Mouse (Mus musculus): Measurements from ENCODE around the gene Alk. TPM values are rescaled to one million over a fixed set of nuclear protein-coding genes. Genes with fewer than 3 reads are reported as not detected.

Gene Alk
- polyA plus RNA-seq, 1 experiment from 2014 or later, result 0.56 TPM

- Histone ChIP-seq H3K36me3 (ENCODE audit: control insufficient read depth, insufficient read depth, low read length) (no peaks in the 10 kb centered on the region), H3K4me2 (ENCODE audit: low read depth, low read length) (no peak overlapping the region), H3K27ac (replicated peaks; ENCODE audit: low read depth, low read length) (no peak overlapping the region), H3K9ac (ENCODE audit: low read depth, low read length) (no peak overlapping the region), H3K9me3 (ENCODE audit: control insufficient read depth, low read length) (no peaks in the 10 kb centered on the region), H3K4me3 (ENCODE audit: low read depth, low read length) (no peak overlapping the region), H3K27me3 (replicated peaks; ENCODE audit: control insufficient read depth, insufficient read depth, low read length) (no peaks in the 10 kb centered on the region), H3K4me1 (ENCODE audit: control insufficient read depth, insufficient read depth, low read length) (no peaks in the 10 kb centered on the region)
- DNase-seq (ENCODE audit: low spot score) (no peak), ATAC-seq (ENCODE audit: low read depth) (no peak)
- 79% methylated on average over 1 of the region's 1 CpGs for WGBS
Measured at GRCm38 (mm10) chr17:72560771-72561170, 43.7 kb downstream of the Alk start.

GRCm38 (mm10) chr17:72557029-72557735 is 47.2 kb downstream of the Alk start:
- H3K36me3 ChIP-seq (ENCODE audit: control insufficient read depth, insufficient read depth, low read length), result no peaks in the 10 kb centered on the region
- H3K4me2 ChIP-seq (ENCODE audit: low read depth, low read length), result no peak overlapping the region
- 84% methylated on average over 6 of the region's 6 CpGs for WGBS
- DNase-seq (ENCODE audit: low spot score) (no peak), ATAC-seq (ENCODE audit: low read depth) (no peak)
- H3K27ac ChIP-seq (replicated peaks; ENCODE audit: low read depth, low read length), result no peak overlapping the region
- H3K9me3 ChIP-seq (ENCODE audit: control insufficient read depth, low read length), result no peaks in the 10 kb centered on the region
- no peak overlapping the region for H3K4me3 ChIP-seq (ENCODE audit: low read depth, low read length)
- no peaks in the 10 kb centered on the region for H3K4me1 ChIP-seq (ENCODE audit: control insufficient read depth, insufficient read depth, low read length)
- no peak overlapping the region for H3K9ac ChIP-seq (ENCODE audit: low read depth, low read length)
- no peaks in the 10 kb centered on the region for H3K27me3 ChIP-seq (replicated peaks; ENCODE audit: control insufficient read depth, insufficient read depth, low read length)

GRCm38 (mm10) chr17:72546274-72546673 is 58.2 kb downstream of the Alk start:
- Histone ChIP-seq H3K36me3 (ENCODE audit: control insufficient read depth, insufficient read depth, low read length) (no peaks in the 10 kb centered on the region), H3K27ac (replicated peaks; ENCODE audit: low read depth, low read length) (no peak overlapping the region), H3K4me2 (ENCODE audit: low read depth, low read length) (no peak overlapping the region), H3K9ac (ENCODE audit: low read depth, low read length) (no peak overlapping the region), H3K4me1 (ENCODE audit: control insufficient read depth, insufficient read depth, low read length) (no peaks in the 10 kb centered on the region), H3K4me3 (ENCODE audit: low read depth, low read length) (no peak overlapping the region), H3K27me3 (replicated peaks; ENCODE audit: control insufficient read depth, insufficient read depth, low read length) (no peaks in the 10 kb centered on the region), H3K9me3 (ENCODE audit: control insufficient read depth, low read length) (0 out of 2 replicates have a peak, but pooled peaks cover 3% of the 10 kb centered on the region)
- ATAC-seq (ENCODE audit: low read depth) (no peak), DNase-seq (ENCODE audit: low spot score) (no peak)
- 80% methylated on average over 4 of the region's 4 CpGs for WGBS

- H3K9ac ChIP-seq (ENCODE audit: low read depth, low read length), result no peak overlapping the region
Measured at GRCm38 (mm10) chr17:72535304-72535703, 69.1 kb downstream of the Alk start.

GRCm38 (mm10) chr17:72532266-72532665 is 72.2 kb downstream of the Alk start:
- no peak overlapping the region for H3K4me3 ChIP-seq (ENCODE audit: low read depth, low read length)

More at GRCm38 (mm10) chr17:72535304-72535703, 69.1 kb downstream of the Alk start:
- DNase-seq (ENCODE audit: low spot score) (no peak), ATAC-seq (ENCODE audit: low read depth) (no peak)
- 87% methylated on average over 6 of the region's 6 CpGs for WGBS
- Histone ChIP-seq H3K4me2 (ENCODE audit: low read depth, low read length) (no peak overlapping the region), H3K9me3 (ENCODE audit: control insufficient read depth, low read length) (no peaks in the 10 kb centered on the region), H3K27me3 (replicated peaks; ENCODE audit: control insufficient read depth, insufficient read depth, low read length) (no peaks in the 10 kb centered on the region), H3K27ac (replicated peaks; ENCODE audit: low read depth, low read length) (no peak overlapping the region), H3K4me3 (ENCODE audit: low read depth, low read length) (no peak overlapping the region), H3K4me1 (ENCODE audit: control insufficient read depth, insufficient read depth, low read length) (no peaks in the 10 kb centered on the region), H3K36me3 (ENCODE audit: control insufficient read depth, insufficient read depth, low read length) (no peaks in the 10 kb centered on the region)

GRCm38 (mm10) chr17:72528481-72528880 is 75.9 kb downstream of the Alk start:
- no peak overlapping the region for H3K27ac ChIP-seq (replicated peaks; ENCODE audit: low read depth, low read length)
- no peaks in the 10 kb centered on the region for H3K27me3 ChIP-seq (replicated peaks; ENCODE audit: control insufficient read depth, insufficient read depth, low read length)
- H3K4me3 ChIP-seq (ENCODE audit: low read depth, low read length), result no peak overlapping the region
- no peaks in the 10 kb centered on the region for H3K9me3 ChIP-seq (ENCODE audit: control insufficient read depth, low read length)
- no peaks in the 10 kb centered on the region for H3K36me3 ChIP-seq (ENCODE audit: control insufficient read depth, insufficient read depth, low read length)
- H3K4me2 ChIP-seq (ENCODE audit: low read depth, low read length), result no peak overlapping the region
- H3K4me1 ChIP-seq (ENCODE audit: control insufficient read depth, insufficient read depth, low read length), result no peaks in the 10 kb centered on the region
- DNase-seq (ENCODE audit: low spot score) (no peak), ATAC-seq (ENCODE audit: low read depth) (no peak)
- 94% methylated on average over 8 of the region's 8 CpGs for WGBS
- H3K9ac ChIP-seq (ENCODE audit: low read depth, low read length), result no peak overlapping the region

More at GRCm38 (mm10) chr17:72532266-72532665, 72.2 kb downstream of the Alk start:
- H3K9ac ChIP-seq (ENCODE audit: low read depth, low read length), result no peak overlapping the region
- no peaks in the 10 kb centered on the region for H3K36me3 ChIP-seq (ENCODE audit: control insufficient read depth, insufficient read depth, low read length)
- H3K4me1 ChIP-seq (ENCODE audit: control insufficient read depth, insufficient read depth, low read length), result no peaks in the 10 kb centered on the region
- ATAC-seq (ENCODE audit: low read depth) (no peak), DNase-seq (ENCODE audit: low spot score) (no peak)
- H3K4me2 ChIP-seq (ENCODE audit: low read depth, low read length), result no peak overlapping the region
- no peaks in the 10 kb centered on the region for H3K27me3 ChIP-seq (replicated peaks; ENCODE audit: control insufficient read depth, insufficient read depth, low read length)
- H3K27ac ChIP-seq (replicated peaks; ENCODE audit: low read depth, low read length), result no peak overlapping the region
- WGBS, result 71% methylated on average over 6 of the region's 6 CpGs
- no peaks in the 10 kb centered on the region for H3K9me3 ChIP-seq (ENCODE audit: control insufficient read depth, low read length)

- 73% methylated on average over 5 of the region's 5 CpGs for WGBS
- H3K36me3 ChIP-seq (ENCODE audit: control insufficient read depth, insufficient read depth, low read length), result no peaks in the 10 kb centered on the region
- no peak overlapping the region for H3K27ac ChIP-seq (replicated peaks; ENCODE audit: low read depth, low read length)
- no peaks in the 10 kb centered on the region for H3K9me3 ChIP-seq (ENCODE audit: control insufficient read depth, low read length)
- H3K4me3 ChIP-seq (ENCODE audit: low read depth, low read length), result no peak overlapping the region
- H3K9ac ChIP-seq (ENCODE audit: low read depth, low read length), result no peak overlapping the region
- no peaks in the 10 kb centered on the region for H3K27me3 ChIP-seq (replicated peaks; ENCODE audit: control insufficient read depth, insufficient read depth, low read length)
- H3K4me1 ChIP-seq (ENCODE audit: control insufficient read depth, insufficient read depth, low read length), result no peaks in the 10 kb centered on the region
- no peak overlapping the region for H3K4me2 ChIP-seq (ENCODE audit: low read depth, low read length)
- DNase-seq (ENCODE audit: low spot score) (no peak), ATAC-seq (ENCODE audit: low read depth) (no peak)
Measured at GRCm38 (mm10) chr17:72527481-72527880, 76.9 kb downstream of the Alk start.

GRCm38 (mm10) chr17:72526356-72526755 is 78.1 kb downstream of the Alk start:
- Histone ChIP-seq H3K4me1 (ENCODE audit: control insufficient read depth, insufficient read depth, low read length) (no peaks in the 10 kb centered on the region), H3K27me3 (replicated peaks; ENCODE audit: control insufficient read depth, insufficient read depth, low read length) (no peaks in the 10 kb centered on the region), H3K9ac (ENCODE audit: low read depth, low read length) (no peak overlapping the region), H3K4me2 (ENCODE audit: low read depth, low read length) (no peak overlapping the region), H3K9me3 (ENCODE audit: control insufficient read depth, low read length) (no peaks in the 10 kb centered on the region), H3K36me3 (ENCODE audit: control insufficient read depth, insufficient read depth, low read length) (no peaks in the 10 kb centered on the region), H3K27ac (replicated peaks; ENCODE audit: low read depth, low read length) (no peak overlapping the region), H3K4me3 (ENCODE audit: low read depth, low read length) (no peak overlapping the region)
- no peak for DNase-seq (ENCODE audit: low spot score)
- ATAC-seq (ENCODE audit: low read depth), result no peak
- 85% methylated on average over 4 of the region's 4 CpGs for WGBS

- H3K27ac ChIP-seq (replicated peaks; ENCODE audit: low read depth, low read length), result no peak overlapping the region
- WGBS, result 87% methylated on average over 3 of the region's 3 CpGs
- H3K4me1 ChIP-seq (ENCODE audit: control insufficient read depth, insufficient read depth, low read length), result no peaks in the 10 kb centered on the region
- ATAC-seq (ENCODE audit: low read depth), result no peak
- no peak overlapping the region for H3K4me3 ChIP-seq (ENCODE audit: low read depth, low read length)
- no peak overlapping the region for H3K4me2 ChIP-seq (ENCODE audit: low read depth, low read length)
- H3K27me3 ChIP-seq (replicated peaks; ENCODE audit: control insufficient read depth, insufficient read depth, low read length), result no peaks in the 10 kb centered on the region
- no peak for DNase-seq (ENCODE audit: low spot score)
- H3K9me3 ChIP-seq (ENCODE audit: control insufficient read depth, low read length), result no peaks in the 10 kb centered on the region
- no peaks in the 10 kb centered on the region for H3K36me3 ChIP-seq (ENCODE audit: control insufficient read depth, insufficient read depth, low read length)
- H3K9ac ChIP-seq (ENCODE audit: low read depth, low read length), result no peak overlapping the region
Measured at GRCm38 (mm10) chr17:72524839-72525238, 79.6 kb downstream of the Alk start.
